Mouse (Mus musculus) CH12.LX (cell line): ENCODE measurements around the gene Fgfr2.

Experiments
- CHD2 ChIP-seq: IDR thresholded peaks from 2 replicates; pipeline ENCODE4 v1.6.1; 2011; ENCODE audit warnings: low read length, improper control_type of control experiment
- CTCF ChIP-seq, 2 experiments: IDR thresholded peaks in 1 of 2; conservative IDR thresholded peaks in 1 of 2; 2 replicates each; pipeline ENCODE4 v1.5.1; 2011 to 2012; ENCODE audit warnings: low read depth in 2 of 2, low read length in 2 of 2, improper control_type of control experiment in 1 of 2, inconsistent platforms in 1 of 2, mild to moderate bottlenecking in 1 of 2, moderate library complexity in 1 of 2
- E2F4 ChIP-seq: IDR thresholded peaks from 2 replicates; pipeline ENCODE4 v1.6.1; 2011; ENCODE audit warnings: low read depth, low read length, improper control_type of control experiment; ENCODE audit not compliant: insufficient replicate concordance
- MAX ChIP-seq: IDR thresholded peaks from 2 replicates; pipeline ENCODE4 v1.6.1; 2011; ENCODE audit warnings: low read length, improper control_type of control experiment
- MYC ChIP-seq: IDR thresholded peaks from 2 replicates; pipeline ENCODE4 v1.6.1; 2011; ENCODE audit warnings: low read depth, mild to moderate bottlenecking, improper control_type of control experiment, low read length
- POLR2A ChIP-seq: IDR thresholded peaks from 2 replicates; pipeline ENCODE4 v1.6.1; 2011; ENCODE audit warnings: low read depth, mild to moderate bottlenecking, improper control_type of control experiment, low read length
- SMC3 ChIP-seq: IDR thresholded peaks from 2 replicates; pipeline ENCODE4 v1.6.1; 2011; ENCODE audit warnings: low read depth, low read length, improper control_type of control experiment
- USF1 ChIP-seq: IDR thresholded peaks from 2 replicates; pipeline ENCODE4 v1.6.1; 2014; ENCODE audit warnings: low read depth, mild to moderate bottlenecking, inconsistent platforms, low read length, improper control_type of control experiment
- ZKSCAN1 ChIP-seq: IDR thresholded peaks from 2 replicates; pipeline ENCODE4 v1.6.1; 2012; ENCODE audit warnings: low read depth, inconsistent platforms, low read length, improper control_type of control experiment, borderline replicate concordance

DNA sequence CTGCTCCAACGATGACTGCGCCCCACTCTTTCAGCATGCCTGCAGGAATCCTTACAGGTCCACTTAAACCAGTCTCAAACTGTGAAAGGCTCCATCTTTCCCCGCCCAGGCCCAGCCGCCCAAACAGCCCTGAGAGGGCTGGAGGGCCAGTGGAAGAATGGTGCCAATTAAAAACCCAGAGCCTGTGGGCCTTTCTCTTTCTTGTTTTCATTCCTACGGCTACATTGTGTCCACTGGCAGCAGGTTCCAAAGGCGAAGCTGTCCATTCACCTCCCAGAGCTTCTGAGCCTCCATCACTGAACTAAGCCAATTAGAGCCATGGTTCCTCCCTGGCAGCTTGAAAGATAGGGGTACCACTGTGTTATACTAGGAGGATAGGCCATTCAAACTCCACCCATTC lies 391.6 kb downstream of the Fgfr2 start:
- TF ChIP-seq POLR2A (no peak), CTCF (conservative IDR thresholded peaks at IDR 0.05 in 1 of 2, IDR thresholded peaks at IDR 0.05 in 1 of 2; ENCODE audit: low read depth in 2 of 2, low read length in 2 of 2) (no peak), MAX (no peak), E2F4 (no peak), ZKSCAN1 (no peak), SMC3 (no peak), USF1 (no peak), MYC (no peak), CHD2 (no peak)
